Mouse (Mus musculus) thymus, adult 2 months (tissue): Measurements from ENCODE around the gene Mical2. TPM values are rescaled to one million over a fixed set of nuclear protein-coding genes. Genes with fewer than 3 reads are reported as not detected.

ENCODE experiments used
- DNase-seq: peaks from one replicate; pipeline ENCODE4 v3.0.0; 2021
- H3K27ac ChIP-seq: fragments of 200-500 bp; 2 replicates; pipeline ENCODE4 v1.5.1; 2012; ENCODE audit warnings: low read length, control low read depth; ENCODE audit not compliant: control insufficient read depth, insufficient read depth
- H3K27me3 ChIP-seq: fragments of 200-500 bp; 2 replicates; pipeline ENCODE4 v1.6.1; 2012; ENCODE audit warnings: mild to moderate bottlenecking, low read length, moderate library complexity, mixed read lengths; ENCODE audit not compliant: control insufficient read depth, insufficient read depth
- H3K36me3 ChIP-seq: fragments of 200-500 bp; 2 replicates; pipeline ENCODE4 v1.6.1; 2012; ENCODE audit warnings: mild to moderate bottlenecking, low read length, moderate library complexity; ENCODE audit not compliant: control insufficient read depth, insufficient read depth
- H3K4me1 ChIP-seq: fragments of 200-500 bp; replicated peaks from 2 replicates; pipeline ENCODE4 v1.6.1; 2012; ENCODE audit warnings: low read length; ENCODE audit not compliant: control insufficient read depth, insufficient read depth
- H3K4me3 ChIP-seq: fragments of 200-500 bp; 2 replicates; pipeline ENCODE4 v1.5.1; 2012; ENCODE audit warnings: mild to moderate bottlenecking, low read length, control low read depth, moderate library complexity; ENCODE audit not compliant: control insufficient read depth, insufficient read depth
- CTCF ChIP-seq: fragments of 200-500 bp; IDR thresholded peaks from 2 replicates; pipeline ENCODE4 v1.5.1; 2012; ENCODE audit warnings: mild to moderate bottlenecking, control low read depth, low read length, moderate library complexity, borderline replicate concordance; ENCODE audit not compliant: control insufficient read depth, poor library complexity, insufficient read depth; ENCODE audit errors: extremely low read depth
- POLR2A ChIP-seq: fragments of 200-500 bp; IDR thresholded peaks from 2 replicates; pipeline ENCODE4 v1.6.1; 2012; ENCODE audit warnings: mild to moderate bottlenecking, low read length, control low read depth, moderate library complexity; ENCODE audit not compliant: control insufficient read depth, poor library complexity, insufficient read depth; ENCODE audit errors: extremely low read depth
- WGBS: fragments of 180-500 bp; shearing (Covaris S2); methylation state at CpG from one replicate; pipeline ENCODE4 v1.1.7; 2018; 5-methylcytosine and 5-hydroxymethylcytosine counted together
- polyA plus RNA-seq: library from polyadenylated mRNA; depleted of rRNA; stranded (reverse); fragments of >200 nt; gene quantifications from 2 replicates; pipeline ENCODE4 v1.2.3, GENCODE M21; 2012

Gene Mical2
- polyA plus RNA-seq, 1 experiment, result 3.5 TPM

- no peak for DNase-seq
- no peak overlapping the region for H3K27ac ChIP-seq
- 93% methylated on average over 8 of the region's 8 CpGs for WGBS
Measured at GRCm38 (mm10) chr7:112449954-112450700, 224.5 kb downstream of the Mical2 start.

GRCm38 (mm10) chr7:112452471-112452870 lies 226.8 kb downstream of the Mical2 start:
- Histone ChIP-seq H3K4me1 (no peaks in the 10 kb centered on the region), H3K27me3 (no peaks in the 10 kb centered on the region), H3K36me3 (no peaks in the 10 kb centered on the region), H3K27ac (no peak overlapping the region), H3K4me3 (no peak overlapping the region)
- TF ChIP-seq CTCF, result no peak
- TF ChIP-seq POLR2A, result no peak
- 60% methylated on average over 5 of the region's 5 CpGs for WGBS
- DNase-seq, result no peak

More at GRCm38 (mm10) chr7:112449954-112450700, 224.5 kb downstream of the Mical2 start:
- Histone ChIP-seq H3K27me3 (no peaks in the 10 kb centered on the region), H3K36me3 (no peaks in the 10 kb centered on the region), H3K4me1 (no peaks in the 10 kb centered on the region), H3K4me3 (no peak overlapping the region)
- no peak for TF ChIP-seq POLR2A
- no peak for TF ChIP-seq CTCF

- 61% methylated on average over 3 of the region's 3 CpGs for WGBS
- no peak for DNase-seq
- H3K27me3 ChIP-seq, result no peaks in the 10 kb centered on the region
- TF ChIP-seq CTCF (no peak), POLR2A (no peak)
- H3K36me3 ChIP-seq, result no peaks in the 10 kb centered on the region
- no peaks in the 10 kb centered on the region for H3K4me1 ChIP-seq
- H3K4me3 ChIP-seq, result no peak overlapping the region
- H3K27ac ChIP-seq, result no peak overlapping the region
Measured at GRCm38 (mm10) chr7:112453805-112454214, 228.2 kb downstream of the Mical2 start.

GRCm38 (mm10) chr7:112454380-112454779 lies 228.7 kb downstream of the Mical2 start:
- Histone ChIP-seq H3K4me1 (no peaks in the 10 kb centered on the region), H3K27me3 (no peaks in the 10 kb centered on the region), H3K27ac (no peak overlapping the region), H3K4me3 (no peak overlapping the region), H3K36me3 (no peaks in the 10 kb centered on the region)
- no peak for TF ChIP-seq POLR2A
- no peak for TF ChIP-seq CTCF
- WGBS, result 83% methylated on average over 6 of the region's 6 CpGs
- no peak for DNase-seq

GRCm38 (mm10) chr7:112454951-112455350 lies 229.3 kb downstream of the Mical2 start:
- WGBS, result 95% methylated on average over 2 of the region's 2 CpGs
- Histone ChIP-seq H3K27me3 (no peaks in the 10 kb centered on the region), H3K36me3 (no peaks in the 10 kb centered on the region), H3K27ac (no peak overlapping the region), H3K4me3 (no peak overlapping the region), H3K4me1 (no peaks in the 10 kb centered on the region)
- TF ChIP-seq POLR2A, result no peak
- no peak for TF ChIP-seq CTCF
- DNase-seq, result no peak

- H3K27ac ChIP-seq, result no peak overlapping the region
- DNase-seq, result no peak
- H3K4me3 ChIP-seq, result no peak overlapping the region
- no peaks in the 10 kb centered on the region for H3K27me3 ChIP-seq
- WGBS, result 88% methylated on average over 5 of the region's 5 CpGs
- no peaks in the 10 kb centered on the region for H3K36me3 ChIP-seq
- H3K4me1 ChIP-seq, result no peaks in the 10 kb centered on the region
- TF ChIP-seq CTCF (no peak), POLR2A (no peak)
Measured at GRCm38 (mm10) chr7:112455566-112456110, 230.0 kb downstream of the Mical2 start.

GRCm38 (mm10) chr7:112457373-112457772 lies 231.7 kb downstream of the Mical2 start:
- no peak overlapping the region for H3K4me3 ChIP-seq
- no peaks in the 10 kb centered on the region for H3K36me3 ChIP-seq
- no peaks in the 10 kb centered on the region for H3K4me1 ChIP-seq
- no peak for DNase-seq
- no peak for TF ChIP-seq POLR2A
- no peak for TF ChIP-seq CTCF
- no peaks in the 10 kb centered on the region for H3K27me3 ChIP-seq
- 90% methylated on average over 4 of the region's 4 CpGs for WGBS
- no peak overlapping the region for H3K27ac ChIP-seq

- H3K4me3 ChIP-seq, result no peak overlapping the region
- DNase-seq, result no peak
- no peaks in the 10 kb centered on the region for H3K27me3 ChIP-seq
- no peaks in the 10 kb centered on the region for H3K4me1 ChIP-seq
- WGBS, result 81% methylated on average over 4 of the region's 4 CpGs
- H3K36me3 ChIP-seq, result no peaks in the 10 kb centered on the region
- H3K27ac ChIP-seq, result no peak overlapping the region
- no peak for TF ChIP-seq CTCF
- no peak for TF ChIP-seq POLR2A
Measured at GRCm38 (mm10) chr7:112457920-112458319, 232.3 kb downstream of the Mical2 start.
